Mouse (Mus musculus) embryonic stem cell, embryonic (primary cell): ENCODE measurements at regions not wholly inside any gene's neighbourhood (a gene's known extent, or its start where the extent isn't known, plus 50 kb on each side); places are given as distances from the start of the nearest gene placed in this dataset.

Source experiments
- CTCF ChIA-PET, 4 experiments: fragments of 300-600 bp in 2 of 4; fragments of 350-600 bp in 2 of 4; sonication (Branson Sonifier 250); formaldehyde crosslinking; loops; one replicate each; lab custom pipeline; 2022; ENCODE audit warnings: inconsistent platforms in 2 of 4; lab: Charles Lee
- POLR2A ChIA-PET, 4 experiments: fragments of 300-600 bp in 2 of 4; fragments of 350-600 bp in 2 of 4; sonication (Branson Sonifier 250); formaldehyde crosslinking; loops; one replicate each; lab custom pipeline; 2022; ENCODE audit warnings: antibody characterized with exemption in 4 of 4, inconsistent platforms in 1 of 4; lab: Charles Lee

GRCm38 (mm10) chr16:21333223-21333951, 89.5 kb upstream of the Vps8 start:
- ChIA-PET POLR2A (interaction anchor here in 2 of 4 experiments (0.9 to 2.5 kb wide), 10 partner anchors 14 to 129 kb away, joined by 3 to 11 read pairs (median 4); partner anchors contain the start of gene Ephb3 (in 1 of the 2)), CTCF (interaction anchor here in 2 of 4 experiments (0.7 to 1.2 kb wide), 3 partner anchors 16 to 88 kb away, joined by 3 read pairs; no protein-coding TSS in a partner anchor)

GRCm38 (mm10) chr16:21339061-21339459, 83.9 kb upstream of the Vps8 start:
- POLR2A ChIA-PET, result interaction anchor here in 1 of 4 experiments (0.8 to 2.1 kb wide), 2 partner anchors 19 to 43 kb away, joined by 3 to 10 read pairs; no protein-coding TSS in a partner anchor
- CTCF ChIA-PET, result interaction anchor here in 1 of 4 experiments (0.6 kb wide), 1 partner anchor 54 kb away, joined by 3 read pairs; no protein-coding TSS in a partner anchor

- ChIA-PET CTCF (interaction anchor here (0.6 to 1.5 kb wide), 9 partner anchors 10 to 135 kb away, joined by 3 to 9 read pairs (median 5); partner anchors contain the start of gene Ephb3 (in 1 of the 4)), POLR2A (interaction anchor here in 3 of 4 experiments (0.6 to 2.1 kb wide), 7 partner anchors 8 to 135 kb away, joined by 3 to 10 read pairs (median 3); partner anchors contain the start of gene Ephb3 (in 1 of the 3))
These were observed 83.3 kb upstream of the Vps8 start for GRCm38 (mm10) chr16:21339460-21340081.

DNA sequence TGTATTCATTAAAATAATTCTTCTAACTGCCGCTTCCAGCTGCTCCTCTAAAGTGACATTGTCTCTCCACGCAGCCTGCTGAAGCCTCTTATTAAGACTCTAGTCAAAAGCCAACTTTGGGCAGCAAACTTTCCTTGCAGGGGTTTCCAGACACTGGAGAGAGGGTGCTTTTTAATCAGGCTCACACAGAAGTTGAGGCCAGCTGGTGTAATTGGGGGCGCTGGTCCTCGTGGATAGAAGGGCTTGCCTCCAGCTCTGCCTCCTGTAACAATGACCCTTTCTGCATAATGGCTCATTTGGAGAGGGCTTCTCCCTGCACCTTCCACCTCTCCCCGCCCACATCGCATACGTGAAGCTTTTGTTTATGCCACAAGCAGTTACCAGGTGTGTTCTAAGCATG, 82.8 kb upstream of the Vps8 start:
- CTCF ChIA-PET, result interaction anchor here (0.6 to 1.5 kb wide), 9 partner anchors 9 to 136 kb away, joined by 3 to 9 read pairs (median 5); partner anchors contain the start of gene Ephb3 (in 2 of the 4)
- POLR2A ChIA-PET, result interaction anchor here in 3 of 4 experiments (0.5 to 2.1 kb wide), 8 partner anchors 8 to 135 kb away, joined by 3 to 10 read pairs (median 3); partner anchors contain the start of gene Ephb3 (in 1 of the 3)

DNA sequence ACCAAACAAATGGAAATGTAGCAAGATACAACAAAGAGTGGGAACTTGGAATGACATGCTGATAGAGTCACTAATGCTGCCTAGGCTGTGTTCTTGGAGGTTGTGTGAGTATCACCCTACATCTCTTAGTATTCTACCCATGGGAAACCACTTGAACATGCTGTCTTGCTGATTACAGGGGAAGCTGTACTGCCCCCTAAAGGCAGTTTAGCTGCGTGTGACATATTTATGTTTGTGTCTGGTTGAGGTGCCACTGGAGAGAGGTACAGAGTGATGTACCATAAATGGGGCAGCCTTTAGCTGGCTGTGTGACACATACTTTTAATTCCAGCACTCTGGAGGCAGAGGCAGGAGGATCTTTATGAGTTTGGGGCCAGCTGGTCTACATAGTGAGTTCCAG, 73.0 kb upstream of the Vps8 start:
- CTCF ChIA-PET, result interaction anchor here in 3 of 4 experiments (0.6 to 3.1 kb wide), 24 partner anchors 9 to 151 kb away, joined by 3 to 23 read pairs (median 5); partner anchors contain the start of gene Ephb3 (in 1 of the 3)
- POLR2A ChIA-PET, result interaction anchor here in 3 of 4 experiments (0.6 to 1.4 kb wide), 9 partner anchors 9 to 151 kb away, joined by 3 to 9 read pairs (median 3); partner anchors contain the start of gene Ephb3 (in 1 of the 3)

- ChIA-PET POLR2A (no interaction called here), CTCF (no interaction called here)
These were observed 71.6 kb upstream of the Vps8 start for GRCm38 (mm10) chr16:21351289-21351688.

- ChIA-PET POLR2A (interaction anchor here in 3 of 4 experiments (0.8 to 1.5 kb wide), 4 partner anchors 14 to 154 kb away, joined by 3 to 9 read pairs (median 3); no protein-coding TSS in a partner anchor), CTCF (interaction anchor here in 2 of 4 experiments (0.6 to 2.4 kb wide), 3 partner anchors 39 to 52 kb away, joined by 3 to 12 read pairs (median 4); no protein-coding TSS in a partner anchor)
These were observed 69.8 kb upstream of the Vps8 start for GRCm38 (mm10) chr16:21353111-21353510.

DNA sequence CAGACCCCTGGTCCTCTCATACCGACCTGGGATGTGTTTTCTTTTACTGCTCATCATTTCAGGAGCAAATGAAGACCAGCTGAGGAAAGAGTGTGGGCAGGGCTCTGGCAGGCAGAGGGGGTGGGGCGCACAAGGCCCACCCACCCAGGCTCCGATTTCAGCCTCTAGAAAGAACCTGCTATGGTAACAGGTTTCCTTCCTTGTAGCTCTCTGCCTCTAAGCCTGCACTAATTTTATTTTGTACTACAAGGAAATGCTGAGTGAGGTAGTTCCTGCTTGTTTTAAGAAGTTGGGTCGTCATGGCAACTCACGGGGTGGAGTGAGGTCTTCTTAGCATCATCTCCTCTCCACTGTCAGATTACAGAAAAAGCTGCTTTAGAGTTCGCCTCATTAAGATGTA, 69.4 kb upstream of the Vps8 start:
- ChIA-PET POLR2A (interaction anchor here in 3 of 4 experiments (0.7 to 1.5 kb wide), 4 partner anchors 29 to 155 kb away, joined by 3 to 9 read pairs (median 3); no protein-coding TSS in a partner anchor), CTCF (interaction anchor here in 3 of 4 experiments (0.6 to 2.4 kb wide), 5 partner anchors 38 to 184 kb away, joined by 3 to 13 read pairs (median 4); no protein-coding TSS in a partner anchor)

DNA sequence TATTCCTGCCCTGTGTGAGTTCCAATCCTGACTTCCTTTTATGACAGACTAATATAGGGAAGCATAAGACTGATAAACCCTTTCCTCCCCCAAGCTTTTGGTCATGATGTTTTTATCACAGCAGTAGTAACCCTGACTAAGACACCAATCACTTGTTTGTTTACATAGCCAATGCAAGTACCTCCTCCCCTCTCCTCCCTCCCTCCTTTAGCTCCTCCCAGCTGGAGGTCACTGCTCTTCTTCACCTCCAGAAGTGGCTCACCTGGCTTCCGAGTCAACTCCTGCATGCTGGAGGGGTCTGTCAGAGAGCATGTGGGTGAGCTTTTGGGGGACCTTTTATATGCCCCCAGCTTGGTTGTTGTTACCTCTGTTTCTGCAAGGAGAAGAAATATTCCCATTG, 67.3 kb upstream of the Vps8 start:
- POLR2A ChIA-PET, result interaction anchor here in 1 of 4 experiments (1.7 kb wide), 1 partner anchor 18 kb away, joined by 5 read pairs; no protein-coding TSS in a partner anchor

GRCm38 (mm10) chr16:21357433-21357832, 65.5 kb upstream of the Vps8 start:
- ChIA-PET CTCF (interaction anchor here in 3 of 4 experiments (1.0 to 3.3 kb wide), 2 partner anchors 35 to 70 kb away, joined by 4 to 10 read pairs (median 8); no protein-coding TSS in a partner anchor), POLR2A (interaction anchor here in 2 of 4 experiments (0.6 to 1.4 kb wide), 4 partner anchors 16 to 257 kb away, joined by 3 to 4 read pairs (median 3); no protein-coding TSS in a partner anchor)

More for the DNA sequence above, 67.3 kb upstream of the Vps8 start:
- CTCF ChIA-PET, result no interaction called here

GRCm38 (mm10) chr16:21358313-21358920, 64.5 kb upstream of the Vps8 start:
- CTCF ChIA-PET, result interaction anchor here (0.6 to 3.3 kb wide), 6 partner anchors 9 to 179 kb away, joined by 3 to 10 read pairs (median 4); no protein-coding TSS in a partner anchor
- POLR2A ChIA-PET, result interaction anchor here in 3 of 4 experiments (0.9 to 1.4 kb wide), 4 partner anchors 12 to 21 kb away, joined by 3 to 4 read pairs (median 3); no protein-coding TSS in a partner anchor

GRCm38 (mm10) chr16:21359459-21359858, 63.5 kb upstream of the Vps8 start:
- CTCF ChIA-PET, result interaction anchor here in 2 of 4 experiments (1.0 to 3.3 kb wide), 3 partner anchors 10 to 113 kb away, joined by 3 to 8 read pairs (median 4); no protein-coding TSS in a partner anchor
- POLR2A ChIA-PET, result interaction anchor here in 1 of 4 experiments (0.5 to 0.6 kb wide), 2 partner anchors 150 to 734 kb away, joined by 4 to 6 read pairs; no protein-coding TSS in a partner anchor

- POLR2A ChIA-PET, result interaction anchor here in 2 of 4 experiments (1.3 to 1.9 kb wide), 2 partner anchors 21 to 157 kb away, joined by 3 to 7 read pairs; partner anchors contain the start of gene Ephb3 (in 1 of the 2)
- CTCF ChIA-PET, result interaction anchor here in 1 of 4 experiments (3.8 kb wide), 1 partner anchor 13 kb away, joined by 15 read pairs; no protein-coding TSS in a partner anchor
These were observed 61.5 kb upstream of the Vps8 start for GRCm38 (mm10) chr16:21361406-21361805.

DNA sequence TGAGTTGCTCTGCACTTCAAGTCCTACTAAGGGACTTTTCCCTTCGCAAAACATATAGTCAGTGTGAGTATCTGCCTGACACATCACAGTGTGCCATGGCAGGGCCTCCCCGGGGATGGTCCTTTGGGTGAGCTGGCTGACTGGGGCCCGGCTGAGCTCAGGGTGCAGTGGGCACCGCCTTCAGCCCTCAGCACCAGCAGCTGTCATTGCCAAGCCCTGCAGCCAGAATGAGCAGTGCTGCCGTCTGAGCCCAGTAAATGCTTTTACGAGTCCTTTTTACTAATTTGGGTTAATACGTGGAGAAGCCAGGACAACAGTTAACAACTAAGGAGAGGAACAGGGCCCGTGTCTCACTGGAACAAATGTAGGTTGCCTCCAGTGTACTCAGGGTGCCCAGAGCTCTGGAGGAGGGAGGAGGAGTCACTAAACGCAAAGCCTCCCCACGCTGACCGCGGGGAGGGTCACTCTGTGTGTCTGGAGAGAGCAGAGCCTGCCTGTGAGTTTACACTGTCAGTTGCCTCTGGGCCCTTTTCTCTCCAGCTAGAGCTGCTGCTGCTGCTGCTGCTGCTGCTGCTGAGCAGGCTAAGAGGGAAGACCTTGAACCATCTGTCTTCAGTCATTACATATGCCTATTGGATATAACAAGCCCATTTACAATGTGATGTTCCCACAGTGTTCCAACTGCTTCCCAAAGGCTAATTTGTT, 60.1 kb upstream of the Vps8 start:
- ChIA-PET POLR2A (interaction anchor here in 2 of 4 experiments (1.6 to 1.9 kb wide), 2 partner anchors 20 kb away, joined by 4 to 7 read pairs; no protein-coding TSS in a partner anchor), CTCF (interaction anchor here in 3 of 4 experiments (1.0 to 3.8 kb wide), 6 partner anchors 14 to 158 kb away, joined by 3 to 15 read pairs (median 4); partner anchors contain the start of gene Ephb3 (in 1 of the 3))

GRCm38 (mm10) chr16:21364885-21365284, 58.0 kb upstream of the Vps8 start:
- ChIA-PET CTCF (interaction anchor here in 1 of 4 experiments (1.1 to 2.7 kb wide), 2 partner anchors 18 to 28 kb away, joined by 3 to 11 read pairs; no protein-coding TSS in a partner anchor), POLR2A (interaction anchor here in 3 of 4 experiments (0.5 to 1.2 kb wide), 5 partner anchors 9 to 455 kb away, joined by 3 to 6 read pairs (median 3); partner anchors contain the start of gene Ephb3 (in 1 of the 3))

GRCm38 (mm10) chr16:21367449-21367848, 55.5 kb upstream of the Vps8 start:
- CTCF ChIA-PET, result interaction anchor here (0.5 to 3.0 kb wide), 18 partner anchors 9 to 1661 kb away, joined by 3 to 19 read pairs (median 4); partner anchors contain the start of genes Ephb3 (in 1 of the 4) and Lamp3 (in 1 of the 4)
- POLR2A ChIA-PET, result interaction anchor here in 3 of 4 experiments (0.5 to 1.4 kb wide), 8 partner anchors 15 to 335 kb away, joined by 3 to 5 read pairs (median 3); no protein-coding TSS in a partner anchor
